17 mouse cellular contexts compared by ENCODE assay signal in the genomic region with DNA sequence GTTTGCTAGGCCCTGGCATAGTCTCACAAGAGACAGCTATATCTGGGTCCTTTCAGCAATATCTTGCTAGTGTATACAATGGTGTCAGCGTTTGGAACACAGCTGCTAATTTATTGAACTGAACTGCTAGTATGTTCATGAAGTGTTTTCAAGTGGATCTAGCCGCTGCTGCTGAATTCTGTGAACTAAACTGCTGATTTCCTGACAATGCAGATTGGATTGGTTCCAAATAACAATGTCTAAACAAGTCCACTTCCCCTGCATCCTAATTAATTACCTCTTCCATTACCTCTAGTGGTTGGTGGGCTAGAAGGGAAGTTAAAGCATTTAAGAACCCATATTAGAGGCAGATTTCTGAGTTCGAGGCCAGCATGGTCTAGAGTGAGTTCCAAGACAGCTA. TPM values are rescaled to one million over a fixed set of nuclear protein-coding genes. Genes with fewer than 3 reads are reported as not detected.
"Had no signal": no experiment of that assay in that cellular context is flagged by ENCODE, and none has a peak within 500 bp of the region (broad histone marks: within the 10 kb centered on the region; RNA-seq: fewer than 3 reads in every experiment).

No protein-coding gene starts in this region.

- H3K4me3 ChIP-seq: lung, embryonic 15.5 days; megakaryocyte, embryonic 14.5 days; midbrain, embryonic 13.5 days; midbrain, embryonic 15.5 days; neural tube, embryonic 12.5 days; stomach, embryonic 15.5 days had no signal

- H3K4me1 ChIP-seq: midbrain, embryonic 13.5 days; midbrain, embryonic 15.5 days; neural tube, embryonic 12.5 days; stomach, embryonic 15.5 days had no signal

- H3K27me3 ChIP-seq: lung, embryonic 15.5 days; megakaryocyte, embryonic 14.5 days; midbrain, embryonic 13.5 days; midbrain, embryonic 15.5 days; neural tube, embryonic 12.5 days; stomach, embryonic 15.5 days had no signal

- H3K9ac ChIP-seq: lung, embryonic 15.5 days; midbrain, embryonic 13.5 days; midbrain, embryonic 15.5 days; neural tube, embryonic 12.5 days; stomach, embryonic 15.5 days had no signal

- H3K27ac ChIP-seq: lung, embryonic 15.5 days; midbrain, embryonic 13.5 days; midbrain, embryonic 15.5 days; neural tube, embryonic 12.5 days; stomach, embryonic 15.5 days; stomach, postnatal 0 days had no signal

- DNase-seq: lung, adult 18-20 months; lung, postnatal 10 days; lung, postnatal 4 days; right cerebral cortex, postnatal 14 days; thymus, adult 2 months; thymus, postnatal 25 days; thymus, postnatal 4 days had no signal

- H3K36me3 ChIP-seq: lung, embryonic 15.5 days; midbrain, embryonic 13.5 days; midbrain, embryonic 15.5 days; neural tube, embryonic 12.5 days; stomach, embryonic 15.5 days had no signal

- H3K4me2 ChIP-seq: lung, embryonic 15.5 days; midbrain, embryonic 11.5 days; midbrain, embryonic 13.5 days; midbrain, embryonic 15.5 days; neural tube, embryonic 12.5 days; stomach, embryonic 15.5 days had no signal

- ATAC-seq: midbrain, embryonic 13.5 days; midbrain, embryonic 15.5 days had no signal

- H3K9me3 ChIP-seq: lung, embryonic 15.5 days; megakaryocyte, embryonic 14.5 days; midbrain, embryonic 13.5 days; midbrain, embryonic 15.5 days; neural tube, embryonic 12.5 days; stomach, embryonic 15.5 days had no signal

RNA-seq across cellular contexts. Expression of gene Gm10645, which starts 20.5 kb away (rescaled TPM):
- total RNA-seq: megakaryocyte progenitor cell, adult 5-6 weeks had no signal
- polyA plus RNA-seq: testis, adult 2 months had no signal
